Mouse (Mus musculus) layer of hippocampus, adult 18-20 months (tissue): ENCODE data around the gene Cep68. TPM values are rescaled to one million over a fixed set of nuclear protein-coding genes. Genes with fewer than 3 reads are reported as not detected.

ENCODE experiments used
- DNase-seq, 2 experiments: peaks; one replicate each; pipeline ENCODE4 v3.0.0; 2022; ENCODE audit warnings: low spot score in 2 of 2
- long read RNA-seq: library from polyadenylated mRNA; stranded (forward); transcript quantifications from one replicate; pipeline ENCODE4 v2.0.0, GENCODE M21; 2021
- total RNA-seq, 2 experiments: library from RNA; stranded (reverse); gene quantifications; 2 replicates each; pipeline ENCODE4 v1.2.3; 2021

The Cep68 gene
- total RNA-seq = 10 to 100 TPM; 31.3 to 35.2 TPM
- long read RNA-seq, full-length matches to known transcripts = 23 of 26 reads
- long read RNA-seq, partial matches to known transcripts = 1 of 26 reads
- long read RNA-seq, other reads (novel, unspliced or antisense) = 2 of 26 reads

- peak; percentile 94 to 98 for DNase-seq
Observed at GRCm38 (mm10) chr11:20249296-20250110, at the start of gene Cep68. TSS of gene Cep68 (minus strand) at chr11:20249429.

GRCm38 (mm10) chr11:20284463-20284862, 35.2 kb upstream of the Cep68 start:
- DNase-seq = no peak

GRCm38 (mm10) chr11:20282601-20283219, 33.5 kb upstream of the Cep68 start:
- no peak for DNase-seq

- no peak for DNase-seq
Observed at GRCm38 (mm10) chr11:20280982-20281381, 31.8 kb upstream of the Cep68 start.

GRCm38 (mm10) chr11:20278702-20279101, 29.5 kb upstream of the Cep68 start:
- no peak for DNase-seq

GRCm38 (mm10) chr11:20277106-20277505, 27.9 kb upstream of the Cep68 start:
- no peak for DNase-seq

- DNase-seq = no peak
Observed at GRCm38 (mm10) chr11:20275974-20276373, 26.7 kb upstream of the Cep68 start.

GRCm38 (mm10) chr11:20269885-20270284, 20.7 kb upstream of the Cep68 start:
- no peak for DNase-seq

- DNase-seq = peak in 1 of 2 experiments; percentile 37
Observed at GRCm38 (mm10) chr11:20262628-20263380, 13.6 kb upstream of the Cep68 start.

- no peak for DNase-seq
Observed at GRCm38 (mm10) chr11:20254791-20255190, 5.6 kb upstream of the Cep68 start.

GRCm38 (mm10) chr11:20253088-20253487, 3.9 kb upstream of the Cep68 start:
- peak in 1 of 2 experiments; percentile 41 for DNase-seq

- DNase-seq = no peak
Observed at GRCm38 (mm10) chr11:20250476-20251178, 1.4 kb upstream of the Cep68 start.

- DNase-seq = peak in 1 of 2 experiments; percentile 16
Observed at GRCm38 (mm10) chr11:20248840-20249239, 389 bp downstream of the Cep68 start.

- DNase-seq = no peak
Observed at GRCm38 (mm10) chr11:20248277-20248676, 952 bp downstream of the Cep68 start.

- no peak for DNase-seq
Observed at GRCm38 (mm10) chr11:20247146-20247855, 1.9 kb downstream of the Cep68 start.

- peak in 1 of 2 experiments; percentile 31 for DNase-seq
Observed at GRCm38 (mm10) chr11:20246616-20247015, 2.6 kb downstream of the Cep68 start.

GRCm38 (mm10) chr11:20245316-20245715, 3.9 kb downstream of the Cep68 start:
- no peak for DNase-seq

GRCm38 (mm10) chr11:20244336-20245290, 4.6 kb downstream of the Cep68 start:
- no peak for DNase-seq
